Mouse (Mus musculus) layer of hippocampus, postnatal 25 days (tissue): ENCODE measurements at regions not wholly inside any gene's neighbourhood (a gene's known extent, or its start where the extent isn't known, plus 50 kb on each side); places are given as distances from the start of the nearest gene placed in this dataset.

Source experiments
- DNase-seq, 2 experiments: peaks; one replicate each; pipeline ENCODE4 v3.0.0; 2022; ENCODE audit warnings: mixed read lengths in 2 of 2, low spot score in 1 of 2; ENCODE audit errors: extremely low spot score in 1 of 2

DNA sequence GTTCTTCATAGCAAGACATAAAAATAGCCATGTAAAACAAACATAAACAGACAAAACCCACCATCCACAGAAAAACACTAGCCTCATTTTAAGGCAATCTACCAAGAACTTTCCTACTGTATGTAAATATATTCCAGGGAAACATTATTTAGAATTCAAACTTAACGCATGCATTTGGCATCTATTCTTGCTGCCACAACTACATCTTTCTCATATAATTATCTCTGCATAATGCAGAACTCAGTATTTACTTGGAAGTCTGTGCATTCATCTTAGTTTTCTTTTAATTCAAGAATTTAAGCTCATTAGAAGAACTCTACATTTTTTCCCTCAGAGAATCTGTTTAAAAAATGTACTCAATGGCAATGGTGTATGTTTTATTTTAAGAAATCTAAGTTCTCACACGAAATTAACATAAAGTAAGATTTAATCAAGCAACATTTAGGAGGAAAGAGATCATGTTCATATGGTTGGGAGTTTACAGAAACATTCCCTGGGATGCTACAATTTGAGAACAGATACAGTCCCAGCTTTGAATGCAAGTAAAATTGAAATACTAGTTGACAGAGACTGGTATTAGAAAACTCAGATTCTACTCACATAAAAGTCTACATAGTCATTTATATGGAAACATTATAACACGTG is 1114.7 kb downstream of the Sorcs1 start:
- no peak for DNase-seq

DNA sequence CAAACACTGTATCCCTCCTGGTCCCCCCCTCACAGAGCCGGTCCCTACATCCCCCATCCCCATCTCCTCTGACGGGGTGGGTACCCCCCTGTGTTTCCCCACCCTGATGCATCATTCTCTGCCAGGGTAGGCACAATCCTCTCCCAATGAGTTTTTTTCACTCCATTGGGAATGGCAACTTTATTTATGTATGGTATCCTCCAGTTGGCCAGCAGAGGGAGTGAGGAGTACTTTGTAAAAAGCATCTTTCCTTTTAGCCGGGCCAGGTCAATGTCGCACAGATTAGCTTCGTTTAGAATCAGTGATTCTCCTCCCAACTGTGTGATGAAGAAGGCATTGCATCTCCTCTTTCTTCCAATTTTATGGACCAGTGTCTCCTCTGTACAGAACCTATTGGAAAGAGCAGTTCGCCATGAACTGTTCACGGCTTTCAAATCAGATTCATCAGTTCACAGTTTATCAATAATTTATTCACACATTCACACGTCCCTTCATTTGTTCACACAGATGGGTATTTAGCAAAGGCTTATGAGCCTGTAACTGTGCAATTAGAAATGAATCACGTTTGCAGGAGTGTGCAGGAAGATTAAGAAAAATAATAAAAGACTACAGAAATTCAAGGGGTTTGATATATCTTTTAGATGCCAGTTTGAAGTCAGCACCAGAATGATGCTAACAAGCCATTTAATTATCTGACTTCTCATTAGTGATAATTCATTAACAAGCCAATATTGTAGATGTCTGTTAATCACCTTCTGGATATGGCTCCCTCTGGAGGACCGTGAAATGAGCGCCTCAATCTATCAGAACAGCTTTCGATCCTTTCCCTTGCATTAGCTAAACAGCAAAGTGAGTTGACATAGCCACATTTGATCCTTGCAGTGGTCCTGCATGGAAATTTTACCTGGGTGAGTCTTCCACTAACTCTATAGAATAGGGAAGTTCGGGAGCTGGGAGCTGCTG is 1138.7 kb downstream of the Sorcs1 start:
- peak; percentile 11 to 38 for DNase-seq
